In the genomic region with DNA sequence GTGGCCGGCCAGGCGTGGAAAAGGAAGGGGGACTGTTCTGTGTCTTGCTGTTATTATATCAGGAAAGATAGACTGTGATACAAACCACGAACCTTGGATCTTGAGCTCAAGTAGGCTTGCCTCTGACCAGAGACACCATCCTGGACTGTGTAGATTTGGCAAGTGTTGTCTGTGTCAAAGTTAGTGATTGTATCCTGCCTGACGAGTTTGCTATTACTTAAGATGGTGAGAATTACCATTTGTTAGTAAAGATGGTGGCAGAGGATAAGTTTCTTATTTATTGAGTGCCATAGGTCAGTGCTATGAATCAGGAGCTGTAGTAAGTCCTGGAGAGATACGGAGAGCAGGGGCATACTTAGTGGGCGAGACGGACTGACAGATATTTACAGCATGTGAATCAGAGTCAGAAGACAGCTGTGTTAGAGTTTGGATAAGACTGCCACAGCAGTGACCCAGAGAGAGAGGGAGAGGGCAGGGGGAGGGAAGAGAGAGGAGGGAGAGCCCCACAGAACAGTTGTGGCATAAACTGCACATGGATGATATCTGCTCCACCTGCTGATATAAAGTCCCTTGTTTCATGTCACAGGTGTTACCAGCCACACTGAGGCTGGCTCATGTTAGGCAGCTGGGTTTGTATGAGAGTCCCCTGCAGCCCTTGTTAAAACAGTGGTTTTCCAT, we compare ENCODE assay signal across 12 mouse cellular contexts. TPM values are rescaled to one million over a fixed set of nuclear protein-coding genes. Genes with fewer than 3 reads are reported as not detected.
DNase-seq lines count a peak whose midpoint lies in the region; ATAC-seq and TF ChIP-seq lines count a peak whose summit lies in the region.
"Had no signal": no experiment of that assay in that cellular context is flagged by ENCODE, and none has a peak within 500 bp of the region (broad histone marks: within the 10 kb centered on the region; RNA-seq: fewer than 3 reads in every experiment).

No protein-coding gene starts in this region.

- no peaks in the 10 kb centered on the region for H3K9me3 ChIP-seq in heart, embryonic 12.5 days (replicated peaks)
- H3K9me3 ChIP-seq in lung, postnatal 0 days (ENCODE audit: low read length) = no peaks in the 10 kb centered on the region
- no peaks in the 10 kb centered on the region for H3K9me3 ChIP-seq in intestine, embryonic 16.5 days (ENCODE audit: control insufficient read depth, low read length)
- no peaks in the 10 kb centered on the region for H3K9me3 ChIP-seq in stomach, postnatal 0 days (ENCODE audit: control insufficient read depth, low read length)
- no peaks in the 10 kb centered on the region for H3K9me3 ChIP-seq in hindbrain, embryonic 12.5 days (replicated peaks)

- peak overlapping the region; percentile 20; the same call in 1 of the 2 replicates for H3K9ac ChIP-seq in heart, embryonic 12.5 days
- no peak overlapping the region for H3K9ac ChIP-seq in lung, postnatal 0 days (replicated peaks; ENCODE audit: low read depth)
- H3K9ac ChIP-seq in intestine, embryonic 16.5 days (ENCODE audit: low read depth, low read length) = no peak overlapping the region
- H3K9ac ChIP-seq in stomach, postnatal 0 days (ENCODE audit: low read length) = no peak overlapping the region
- H3K9ac ChIP-seq in hindbrain, embryonic 12.5 days = no peak overlapping the region
- H3K9ac ChIP-seq: hindbrain, embryonic 14.5 days; liver, postnatal 0 days had no signal

- intact Hi-C loops in heart, postnatal 10 days (cut with DNase I) = loop anchor here (2.0 to 5.0 kb wide), 2 partner anchors 51 to 64 kb away; no protein-coding TSS in a partner anchor

- TF ChIP-seq CTCF in lung, postnatal 0 days (IDR thresholded peaks at IDR 0.05) = no peak
- no peak for TF ChIP-seq CTCF in stomach, postnatal 0 days (IDR thresholded peaks at IDR 0.05; ENCODE audit: low read depth)

- no peak overlapping the region for H3K4me3 ChIP-seq in heart, embryonic 12.5 days
- H3K4me3 ChIP-seq in lung, postnatal 0 days (ENCODE audit: low read depth, low read length) = no peak overlapping the region
- H3K4me3 ChIP-seq in intestine, embryonic 16.5 days (ENCODE audit: low read length) = no peak overlapping the region
- no peak overlapping the region for H3K4me3 ChIP-seq in stomach, postnatal 0 days (ENCODE audit: low read depth, low read length)
- no peak overlapping the region for H3K4me3 ChIP-seq in hindbrain, embryonic 12.5 days

- TF ChIP-seq EP300 in lung, postnatal 0 days (IDR thresholded peaks at IDR 0.05) = no peak
- TF ChIP-seq EP300 in stomach, postnatal 0 days (optimal IDR thresholded peaks at IDR 0.05) = no peak

- no peaks in the 10 kb centered on the region for H3K27me3 ChIP-seq in heart, embryonic 12.5 days (replicated peaks)
- H3K27me3 ChIP-seq in lung, postnatal 0 days (replicated peaks; ENCODE audit: insufficient read depth, low read length) = no peaks in the 10 kb centered on the region
- H3K27me3 ChIP-seq in intestine, embryonic 16.5 days (replicated peaks; ENCODE audit: control insufficient read depth, insufficient read depth, low read length) = no peaks in the 10 kb centered on the region
- no peaks in the 10 kb centered on the region for H3K27me3 ChIP-seq in stomach, postnatal 0 days (ENCODE audit: control insufficient read depth, insufficient read depth, low read length)
- H3K27me3 ChIP-seq in hindbrain, embryonic 12.5 days = no peaks in the 10 kb centered on the region

- H3K4me2 ChIP-seq in heart, embryonic 12.5 days = peak overlapping the region; percentile 41; the same call in 1 of the 2 replicates
- no peak overlapping the region for H3K4me2 ChIP-seq in lung, postnatal 0 days (replicated peaks; ENCODE audit: low read depth, low read length)
- 0 out of 2 replicates have a peak overlapping the region, but pooled peaks have one; percentile 7 for H3K4me2 ChIP-seq in intestine, embryonic 16.5 days (ENCODE audit: low read depth, low read length)
- peak overlapping the region; percentile 31 for H3K4me2 ChIP-seq in stomach, postnatal 0 days (replicated peaks; ENCODE audit: low read depth)
- no peak overlapping the region for H3K4me2 ChIP-seq in hindbrain, embryonic 12.5 days (replicated peaks)
- H3K4me2 ChIP-seq: hindbrain, embryonic 14.5 days had no signal

- H3K4me1 ChIP-seq in heart, embryonic 12.5 days (replicated peaks) = peaks cover 73% of the 10 kb centered on the region
- H3K4me1 ChIP-seq in lung, postnatal 0 days (ENCODE audit: insufficient read depth, low read depth, low read length) = peaks cover 11% of the 10 kb centered on the region; the same call in 1 of the 2 replicates
- H3K4me1 ChIP-seq in intestine, embryonic 16.5 days (ENCODE audit: control insufficient read depth, insufficient read depth, low read length) = peaks cover 42% of the 10 kb centered on the region
- H3K4me1 ChIP-seq in stomach, postnatal 0 days (replicated peaks; ENCODE audit: control insufficient read depth, insufficient read depth) = peaks cover 20% of the 10 kb centered on the region
- H3K4me1 ChIP-seq in hindbrain, embryonic 12.5 days = peaks cover 45% of the 10 kb centered on the region

- WGBS in heart, embryonic 12.5 days = 20% methylated on average over 7 of the region's 7 CpGs
- 43% methylated on average over 7 of the region's 7 CpGs for WGBS in lung, postnatal 0 days
- 27% methylated on average over 7 of the region's 7 CpGs for WGBS in intestine, embryonic 16.5 days
- 22% methylated on average over 7 of the region's 7 CpGs for WGBS in stomach, postnatal 0 days
- WGBS in hindbrain, embryonic 12.5 days = 73% methylated on average over 7 of the region's 7 CpGs

- no peak for ATAC-seq in heart, embryonic 12.5 days (ENCODE audit: insufficient number of reproducible peaks, low FRiP score)
- peak; percentile 23; the same call in 1 of the 2 replicates for ATAC-seq in lung, postnatal 0 days
- peak; percentile 74 for ATAC-seq in intestine, embryonic 16.5 days
- ATAC-seq in stomach, postnatal 0 days (ENCODE audit: low FRiP score, low TSS enrichment) = peak; percentile 35
- no peak for ATAC-seq in hindbrain, embryonic 12.5 days (ENCODE audit: low FRiP score)
- ATAC-seq: liver, postnatal 0 days had no signal

- DNase-seq in heart, postnatal 10 days = no peak
- no peak for DNase-seq in lung, postnatal 0 days (ENCODE audit: low spot score)
- DNase-seq in lung, adult 18-20 months = no peak
- DNase-seq in stomach, postnatal 0 days (ENCODE audit: low spot score) = no peak
- DNase-seq: adrenal gland, postnatal 25 days; layer of hippocampus, postnatal 36 days; liver, postnatal 0 days; thymus, postnatal 25 days had no signal

- peak overlapping the region; percentile 67 for H3K27ac ChIP-seq in heart, embryonic 12.5 days (ENCODE audit: poor library complexity, severe bottlenecking)
- H3K27ac ChIP-seq in lung, postnatal 0 days (ENCODE audit: low read length) = no peak overlapping the region
- H3K27ac ChIP-seq in intestine, embryonic 16.5 days (ENCODE audit: low read length) = peak overlapping the region; percentile 25; the same call in 1 of the 2 replicates
- H3K27ac ChIP-seq in stomach, postnatal 0 days (replicated peaks) = peak overlapping the region; percentile 74
- H3K27ac ChIP-seq in hindbrain, embryonic 12.5 days = no peak overlapping the region
- H3K27ac ChIP-seq: hindbrain, embryonic 14.5 days had no signal

- no peaks in the 10 kb centered on the region for H3K36me3 ChIP-seq in heart, embryonic 12.5 days
- H3K36me3 ChIP-seq in lung, postnatal 0 days (ENCODE audit: insufficient read depth, low read length) = no peaks in the 10 kb centered on the region
- no peaks in the 10 kb centered on the region for H3K36me3 ChIP-seq in intestine, embryonic 16.5 days (ENCODE audit: control insufficient read depth, insufficient read depth, low read length)
- H3K36me3 ChIP-seq in stomach, postnatal 0 days (ENCODE audit: control insufficient read depth, insufficient read depth, low read length) = no peaks in the 10 kb centered on the region
- H3K36me3 ChIP-seq in hindbrain, embryonic 12.5 days = no peaks in the 10 kb centered on the region

RNA-seq across cellular contexts. Expression of gene Mboat2, which starts 12.9 kb away (rescaled TPM):
- 35.8 and 37.1 TPM in 2 replicates for polyA plus RNA-seq in heart, embryonic 12.5 days (2016; fragmentation: Nextera tagmentation; extraction: Ambion mirVana)
- total RNA-seq in heart, postnatal 10 days (2021) = 10 to 100 TPM; 17.3 to 18.3 TPM
- 32.1 and 36.0 TPM in 2 replicates for polyA plus RNA-seq in lung, postnatal 0 days (2015; fragmentation: Nextera tagmentation; extraction: Ambion mirVana)
- polyA plus RNA-seq in intestine, embryonic 16.5 days (2015; fragmentation: Nextera tagmentation; extraction: Ambion mirVana) = 16.5 and 19.5 TPM in 2 replicates
- 91.8 and 96.2 TPM in 2 replicates for polyA plus RNA-seq in stomach, postnatal 0 days (2015; fragmentation: Nextera tagmentation; extraction: Ambion mirVana)
- 64.7 and 66.0 TPM in 2 replicates for polyA plus RNA-seq in hindbrain, embryonic 12.5 days (2016; fragmentation: Nextera tagmentation; extraction: Ambion mirVana)

Comparison
In these comparisons a context has a peak if more than half of its experiments do, and no peak if none do; other contexts are left out.
1. ATAC-seq: peak in lung, postnatal 0 days (single experiment), intestine, embryonic 16.5 days (single experiment) and stomach, postnatal 0 days (single experiment); none in heart, embryonic 12.5 days (single experiment) and hindbrain, embryonic 12.5 days (single experiment).
2. H3K27ac ChIP-seq: peak in heart, embryonic 12.5 days (single experiment), intestine, embryonic 16.5 days (single experiment) and stomach, postnatal 0 days (single experiment); none in lung, postnatal 0 days (single experiment) and hindbrain, embryonic 12.5 days (single experiment).
3. H3K4me2 ChIP-seq: peak in heart, embryonic 12.5 days (single experiment), intestine, embryonic 16.5 days (single experiment) and stomach, postnatal 0 days (single experiment); none in lung, postnatal 0 days (single experiment) and hindbrain, embryonic 12.5 days (single experiment).